Mouse (Mus musculus): ENCODE results near the gene Il2. TPM values are rescaled to one million over a fixed set of nuclear protein-coding genes. Genes with fewer than 3 reads are reported as not detected.

Gene Il2
- 0.21 and 0.36 TPM in 2 replicates for polyA plus RNA-seq (2015; fragmentation: Nextera tagmentation; extraction: Ambion mirVana)

- no peak within 1 kb of the TSS for H3K27ac ChIP-seq
- no peak within 1 kb of the TSS for H3K9ac ChIP-seq
- ATAC-seq (ENCODE audit: insufficient number of reproducible peaks, low FRiP score, low TSS enrichment, low read depth): no peak
- no peaks in the 10 kb centered on the region for H3K27me3 ChIP-seq
- peaks cover 7% of the 10 kb centered on the region; the same call in 1 of the 2 replicates for H3K4me1 ChIP-seq
- WGBS: 73% methylated on average over 4 of the region's 4 CpGs
- H3K4me2 ChIP-seq: no peak within 1 kb of the TSS
- no peaks in the 10 kb centered on the region for H3K9me3 ChIP-seq
- H3K36me3 ChIP-seq: no peaks in the 10 kb centered on the region
- no peak within 1 kb of the TSS for H3K4me3 ChIP-seq
These were observed at the start of gene Il2 for GRCm38 (mm10) chr3:37125655-37126054. Il2 (minus strand) TSS chr3:37125959.

GRCm38 (mm10) chr3:37174711-37175572 is 49.2 kb upstream of the Il2 start:
- 62% methylated on average over 10 of the region's 10 CpGs for WGBS
- no peak for ATAC-seq (ENCODE audit: insufficient number of reproducible peaks, low FRiP score, low TSS enrichment, low read depth)
- H3K4me2 ChIP-seq: no peak overlapping the region

GRCm38 (mm10) chr3:37173285-37173684 is 47.5 kb upstream of the Il2 start:
- Histone ChIP-seq H3K9ac (no peak overlapping the region), H3K27ac (no peak overlapping the region), H3K4me1 (no peaks in the 10 kb centered on the region), H3K4me2 (no peak overlapping the region), H3K36me3 (no peaks in the 10 kb centered on the region), H3K9me3 (no peaks in the 10 kb centered on the region), H3K4me3 (no peak overlapping the region), H3K27me3 (no peaks in the 10 kb centered on the region)
- 72% methylated on average over 8 of the region's 8 CpGs for WGBS
- no peak for ATAC-seq (ENCODE audit: insufficient number of reproducible peaks, low FRiP score, low TSS enrichment, low read depth)

More at GRCm38 (mm10) chr3:37174711-37175572, 49.2 kb upstream of the Il2 start:
- H3K36me3 ChIP-seq: no peaks in the 10 kb centered on the region
- H3K4me3 ChIP-seq: no peak overlapping the region
- no peaks in the 10 kb centered on the region for H3K27me3 ChIP-seq
- no peak overlapping the region for H3K9ac ChIP-seq
- H3K27ac ChIP-seq: no peak overlapping the region
- no peaks in the 10 kb centered on the region for H3K9me3 ChIP-seq
- no peaks in the 10 kb centered on the region for H3K4me1 ChIP-seq

- no peaks in the 10 kb centered on the region for H3K9me3 ChIP-seq
- WGBS: 96% methylated on average over 2 of the region's 2 CpGs
- no peaks in the 10 kb centered on the region for H3K36me3 ChIP-seq
- ATAC-seq (ENCODE audit: insufficient number of reproducible peaks, low FRiP score, low TSS enrichment, low read depth): no peak
- no peak overlapping the region for H3K9ac ChIP-seq
- no peak overlapping the region for H3K27ac ChIP-seq
- no peaks in the 10 kb centered on the region for H3K4me1 ChIP-seq
- H3K4me2 ChIP-seq: no peak overlapping the region
- H3K27me3 ChIP-seq: no peaks in the 10 kb centered on the region
- no peak overlapping the region for H3K4me3 ChIP-seq
These were observed 43.5 kb upstream of the Il2 start for GRCm38 (mm10) chr3:37169283-37169682.

GRCm38 (mm10) chr3:37161096-37161495 is 35.3 kb upstream of the Il2 start:
- WGBS: 55% methylated on average over 4 of the region's 4 CpGs
- no peak overlapping the region for H3K9ac ChIP-seq
- no peak for ATAC-seq (ENCODE audit: insufficient number of reproducible peaks, low FRiP score, low TSS enrichment, low read depth)
- H3K36me3 ChIP-seq: no peaks in the 10 kb centered on the region
- H3K4me3 ChIP-seq: no peak overlapping the region
- no peaks in the 10 kb centered on the region for H3K4me1 ChIP-seq
- H3K4me2 ChIP-seq: no peak overlapping the region
- H3K27me3 ChIP-seq: no peaks in the 10 kb centered on the region
- no peaks in the 10 kb centered on the region for H3K9me3 ChIP-seq
- no peak overlapping the region for H3K27ac ChIP-seq

- Histone ChIP-seq H3K9ac (no peak overlapping the region), H3K27ac (no peak overlapping the region), H3K36me3 (no peaks in the 10 kb centered on the region), H3K4me2 (no peak overlapping the region), H3K4me3 (no peak overlapping the region), H3K4me1 (no peaks in the 10 kb centered on the region), H3K27me3 (no peaks in the 10 kb centered on the region), H3K9me3 (no peaks in the 10 kb centered on the region)
- ATAC-seq (ENCODE audit: insufficient number of reproducible peaks, low FRiP score, low TSS enrichment, low read depth): no peak
- 64% methylated on average over 3 of the region's 3 CpGs for WGBS
These were observed 32.5 kb upstream of the Il2 start for GRCm38 (mm10) chr3:37158246-37158645.

- H3K9me3 ChIP-seq: no peaks in the 10 kb centered on the region
- H3K4me2 ChIP-seq: no peak overlapping the region
- no peaks in the 10 kb centered on the region for H3K36me3 ChIP-seq
- H3K27ac ChIP-seq: no peak overlapping the region
- no peak for ATAC-seq (ENCODE audit: insufficient number of reproducible peaks, low FRiP score, low TSS enrichment, low read depth)
- H3K9ac ChIP-seq: no peak overlapping the region
- H3K27me3 ChIP-seq: no peaks in the 10 kb centered on the region
- no peaks in the 10 kb centered on the region for H3K4me1 ChIP-seq
- WGBS: 65% methylated on average over 8 of the region's 8 CpGs
- H3K4me3 ChIP-seq: no peak overlapping the region
These were observed 31.3 kb upstream of the Il2 start for GRCm38 (mm10) chr3:37157082-37157481.

GRCm38 (mm10) chr3:37154396-37154795 is 28.6 kb upstream of the Il2 start:
- no peak overlapping the region for H3K9ac ChIP-seq
- no peaks in the 10 kb centered on the region for H3K4me1 ChIP-seq
- H3K4me2 ChIP-seq: no peak overlapping the region
- H3K27ac ChIP-seq: no peak overlapping the region
- no peak overlapping the region for H3K4me3 ChIP-seq
- no peaks in the 10 kb centered on the region for H3K27me3 ChIP-seq
- H3K9me3 ChIP-seq: no peaks in the 10 kb centered on the region
- no peaks in the 10 kb centered on the region for H3K36me3 ChIP-seq
- ATAC-seq (ENCODE audit: insufficient number of reproducible peaks, low FRiP score, low TSS enrichment, low read depth): no peak
- WGBS: 71% methylated on average over 7 of the region's 7 CpGs

GRCm38 (mm10) chr3:37153004-37153403 is 27.2 kb upstream of the Il2 start:
- WGBS: 87% methylated on average over 7 of the region's 7 CpGs
- Histone ChIP-seq H3K27ac (no peak overlapping the region), H3K4me1 (no peaks in the 10 kb centered on the region), H3K9me3 (no peaks in the 10 kb centered on the region), H3K9ac (no peak overlapping the region), H3K4me3 (no peak overlapping the region), H3K36me3 (no peaks in the 10 kb centered on the region), H3K4me2 (no peak overlapping the region), H3K27me3 (no peaks in the 10 kb centered on the region)
- no peak for ATAC-seq (ENCODE audit: insufficient number of reproducible peaks, low FRiP score, low TSS enrichment, low read depth)

- no peaks in the 10 kb centered on the region for H3K9me3 ChIP-seq
- WGBS: 90% methylated on average over 10 of the region's 10 CpGs
- no peak overlapping the region for H3K4me3 ChIP-seq
- no peak overlapping the region for H3K4me2 ChIP-seq
- no peak for ATAC-seq (ENCODE audit: insufficient number of reproducible peaks, low FRiP score, low TSS enrichment, low read depth)
- no peak overlapping the region for H3K9ac ChIP-seq
- H3K27ac ChIP-seq: no peak overlapping the region
- no peaks in the 10 kb centered on the region for H3K27me3 ChIP-seq
- H3K36me3 ChIP-seq: no peaks in the 10 kb centered on the region
- no peaks in the 10 kb centered on the region for H3K4me1 ChIP-seq
These were observed 26.5 kb upstream of the Il2 start for GRCm38 (mm10) chr3:37152274-37152673.

- Histone ChIP-seq H3K27ac (no peak overlapping the region), H3K27me3 (no peaks in the 10 kb centered on the region), H3K4me2 (no peak overlapping the region), H3K36me3 (no peaks in the 10 kb centered on the region), H3K9me3 (no peaks in the 10 kb centered on the region), H3K4me1 (peaks cover 8% of the 10 kb centered on the region), H3K9ac (no peak overlapping the region), H3K4me3 (no peak overlapping the region)
- 39% methylated on average over 7 of the region's 7 CpGs for WGBS
- no peak for ATAC-seq (ENCODE audit: insufficient number of reproducible peaks, low FRiP score, low TSS enrichment, low read depth)
These were observed 21.1 kb upstream of the Il2 start for GRCm38 (mm10) chr3:37146810-37147209.

GRCm38 (mm10) chr3:37146406-37146805 is 20.6 kb upstream of the Il2 start:
- Histone ChIP-seq H3K27me3 (no peaks in the 10 kb centered on the region), H3K36me3 (no peaks in the 10 kb centered on the region), H3K4me2 (0 out of 2 replicates have a peak overlapping the region, but pooled peaks have one; percentile 10), H3K9me3 (no peaks in the 10 kb centered on the region), H3K4me3 (no peak overlapping the region), H3K27ac (no peak overlapping the region), H3K9ac (no peak overlapping the region), H3K4me1 (peaks cover 8% of the 10 kb centered on the region)
- ATAC-seq (ENCODE audit: insufficient number of reproducible peaks, low FRiP score, low TSS enrichment, low read depth): no peak
- 14% methylated on average over 8 of the region's 8 CpGs for WGBS
